ENCODE assay signal across 23 mouse cellular contexts in genomic region chr11:78611273-78611672, GRCm38 (mm10).
"Had no signal": no experiment of that assay in that cellular context is flagged by ENCODE, and none has a peak within 500 bp of the region (broad histone marks: within the 10 kb centered on the region; RNA-seq: fewer than 3 reads in every experiment).

No protein-coding gene starts in this region.

- H3K27ac ChIP-seq: liver, embryonic 14.5 days; lung, embryonic 15.5 days; macrophage; midbrain, embryonic 10.5 days; midbrain, embryonic 12.5 days; neural tube, embryonic 13.5 days; neural tube, embryonic 15.5 days; stomach, embryonic 15.5 days had no signal

- H3K4me1 ChIP-seq: lung, embryonic 15.5 days; midbrain, embryonic 12.5 days; neural tube, embryonic 13.5 days; neural tube, embryonic 15.5 days; stomach, embryonic 15.5 days had no signal

- H3K9ac ChIP-seq: liver, embryonic 14.5 days; lung, embryonic 15.5 days; midbrain, embryonic 12.5 days; neural tube, embryonic 13.5 days; neural tube, embryonic 15.5 days; stomach, embryonic 15.5 days had no signal

- ATAC-seq: lung, postnatal 0 days; midbrain, embryonic 16.5 days had no signal

- H3K9me3 ChIP-seq: lung, embryonic 15.5 days; midbrain, embryonic 10.5 days; midbrain, embryonic 12.5 days; neural tube, embryonic 13.5 days; neural tube, embryonic 15.5 days; stomach, embryonic 15.5 days had no signal

- H3K4me2 ChIP-seq: lung, embryonic 15.5 days; midbrain, embryonic 12.5 days; neural tube, embryonic 13.5 days; neural tube, embryonic 15.5 days; stomach, embryonic 15.5 days had no signal

- DNase-seq: lung, adult 2 months; lung, postnatal 14 days; lung, postnatal 36 days; midbrain, embryonic 14.5 days; retina, postnatal 1 day; right cerebral cortex, adult 18-20 months; right cerebral cortex, postnatal 25 days; right cerebral cortex, postnatal 4 days; spleen, adult 18-20 months; thymus, adult 18-20 months; thymus, postnatal 14 days; thymus, postnatal 36 days had no signal

- H3K27me3 ChIP-seq: lung, embryonic 15.5 days; midbrain, embryonic 12.5 days; neural tube, embryonic 13.5 days; neural tube, embryonic 15.5 days; stomach, embryonic 15.5 days had no signal

- H3K36me3 ChIP-seq: lung, embryonic 15.5 days; neural tube, embryonic 15.5 days; stomach, embryonic 15.5 days had no signal

- H3K4me3 ChIP-seq: lung, embryonic 15.5 days; midbrain, embryonic 10.5 days; midbrain, embryonic 12.5 days; myocyte; neural tube, embryonic 13.5 days; neural tube, embryonic 15.5 days; stomach, embryonic 15.5 days had no signal
